Mouse (Mus musculus) neural tube, embryonic 13.5 days (tissue): ENCODE measurements around the gene Ap2a1. TPM values are rescaled to one million over a fixed set of nuclear protein-coding genes. Genes with fewer than 3 reads are reported as not detected.
"Not testable (repeated sequence)": the region's sequence is repeated elsewhere in the genome, so short reads cannot be mapped to it uniquely, and the experiment has no call there.

Source experiments
- ATAC-seq: fragments of 200-750 bp; cut with Nextera tagmentation; 2 replicates; pipeline ENCODE4 v1.8.0; 2017; ENCODE audit warnings: low read depth, mild to moderate bottlenecking, moderate TSS enrichment, moderate library complexity
- H3K27ac ChIP-seq: fragments of 300-500 bp; sonication (generic); replicated peaks from 2 replicates; pipeline ENCODE4 v1.5.1; 2015; ENCODE audit warnings: moderate library complexity, mild to moderate bottlenecking, inconsistent platforms
- H3K27me3 ChIP-seq: fragments of 300-500 bp; sonication (generic); 2 replicates; pipeline ENCODE4 v1.6.1; 2015; ENCODE audit warnings: mild to moderate bottlenecking, inconsistent platforms
- H3K36me3 ChIP-seq: fragments of 300-500 bp; sonication (generic); 2 replicates; pipeline ENCODE4 v1.6.1; 2015; ENCODE audit warnings: mild to moderate bottlenecking, inconsistent platforms
- H3K4me1 ChIP-seq: fragments of 300-500 bp; sonication (generic); replicated peaks from 2 replicates; pipeline ENCODE4 v1.6.1; 2015; ENCODE audit warnings: inconsistent platforms
- H3K4me2 ChIP-seq: fragments of 300-500 bp; sonication (generic); 2 replicates; pipeline ENCODE4 v1.6.1; 2015; ENCODE audit warnings: inconsistent platforms, mild to moderate bottlenecking, moderate library complexity
- H3K4me3 ChIP-seq: fragments of 300-500 bp; sonication (generic); 2 replicates; pipeline ENCODE4 v1.5.1; 2015; ENCODE audit warnings: mild to moderate bottlenecking, inconsistent platforms
- H3K9ac ChIP-seq: fragments of 300-500 bp; sonication (generic); 2 replicates; pipeline ENCODE4 v1.6.1; 2015; ENCODE audit warnings: moderate library complexity, mild to moderate bottlenecking, inconsistent platforms
- H3K9me3 ChIP-seq: fragments of 300-500 bp; sonication (generic); 2 replicates; pipeline ENCODE4 v1.6.1; 2016; ENCODE audit warnings: inconsistent platforms
- WGBS: fragments of 180-500 bp; shearing (Covaris S2); methylation state at CpG from one replicate; pipeline ENCODE4 v1.1.7; 2015; 5-methylcytosine and 5-hydroxymethylcytosine counted together
- polyA plus RNA-seq: library from polyadenylated mRNA; unstranded; fragments of >200 nt; fragmentation: Nextera tagmentation; extraction: Ambion mirVana; gene quantifications from 2 replicates; pipeline ENCODE4 v1.2.1, GENCODE M21; 2015

Gene Ap2a1
- polyA plus RNA-seq, 1 experiment from 2014 or later = 116 TPM

- peaks cover 68% of the 10 kb centered on the region for H3K4me1 ChIP-seq
Measured at GRCm38 (mm10) chr7:44891611-44892010, 37.7 kb downstream of the Ap2a1 start.

GRCm38 (mm10) chr7:44890737-44891136 lies 38.6 kb downstream of the Ap2a1 start:
- Histone ChIP-seq H3K4me2 (peak overlapping the region; percentile 98), H3K4me1 (peaks cover 63% of the 10 kb centered on the region), H3K4me3 (peak overlapping the region; percentile 93), H3K27ac (no peak overlapping the region; the same call in 1 of the 2 replicates), H3K27me3 (no peaks in the 10 kb centered on the region), H3K9me3 (no peaks in the 10 kb centered on the region), H3K9ac (peak overlapping the region; percentile 96), H3K36me3 (peaks cover 38% of the 10 kb centered on the region)
- ATAC-seq = no peak
- 70% methylated on average over 4 of the region's 4 CpGs for WGBS

More at GRCm38 (mm10) chr7:44891611-44892010, 37.7 kb downstream of the Ap2a1 start:
- H3K4me2 ChIP-seq = peak overlapping the region; percentile 98
- H3K9ac ChIP-seq = peak overlapping the region; percentile 96
- peaks cover 32% of the 10 kb centered on the region for H3K36me3 ChIP-seq
- H3K27me3 ChIP-seq = no peaks in the 10 kb centered on the region
- WGBS = 23% methylated on average over 6 of the region's 6 CpGs
- no peaks in the 10 kb centered on the region for H3K9me3 ChIP-seq
- no peak for ATAC-seq
- peak overlapping the region; percentile 98 for H3K27ac ChIP-seq
- peak overlapping the region; percentile 93 for H3K4me3 ChIP-seq

GRCm38 (mm10) chr7:44890180-44890579 lies 39.1 kb downstream of the Ap2a1 start:
- no peak overlapping the region for H3K27ac ChIP-seq
- peak overlapping the region; percentile 98 for H3K4me2 ChIP-seq
- H3K9ac ChIP-seq = peak overlapping the region; percentile 96; the same call in 1 of the 2 replicates
- H3K36me3 ChIP-seq = peaks cover 44% of the 10 kb centered on the region
- H3K4me1 ChIP-seq = peaks cover 61% of the 10 kb centered on the region
- no peak for ATAC-seq
- no peaks in the 10 kb centered on the region for H3K27me3 ChIP-seq
- no peaks in the 10 kb centered on the region for H3K9me3 ChIP-seq
- WGBS = 93% methylated on average over 7 of the region's 7 CpGs
- peak overlapping the region; percentile 93 for H3K4me3 ChIP-seq

- H3K27ac ChIP-seq = no peak overlapping the region
- peaks cover 44% of the 10 kb centered on the region for H3K4me1 ChIP-seq
- no peak overlapping the region for H3K4me3 ChIP-seq
- no peaks in the 10 kb centered on the region for H3K9me3 ChIP-seq
- peak overlapping the region; percentile 34; the same call in 1 of the 2 replicates for H3K9ac ChIP-seq
- ATAC-seq = no peak
- peaks cover 60% of the 10 kb centered on the region for H3K36me3 ChIP-seq
- H3K27me3 ChIP-seq = no peaks in the 10 kb centered on the region
- H3K4me2 ChIP-seq = 0 out of 2 replicates have a peak overlapping the region, but pooled peaks have one; percentile 3
- 87% methylated on average over 13 of the region's 13 CpGs for WGBS
Measured at GRCm38 (mm10) chr7:44888256-44889105, 40.8 kb downstream of the Ap2a1 start.

GRCm38 (mm10) chr7:44886964-44887363 lies 42.3 kb downstream of the Ap2a1 start:
- Histone ChIP-seq H3K4me3 (no peak overlapping the region), H3K36me3 (peaks cover 75% of the 10 kb centered on the region), H3K9ac (0 out of 2 replicates have a peak overlapping the region, but pooled peaks have one; percentile 8), H3K27ac (no peak overlapping the region), H3K4me1 (peaks cover 38% of the 10 kb centered on the region), H3K9me3 (no peaks in the 10 kb centered on the region), H3K4me2 (no peak overlapping the region), H3K27me3 (no peaks in the 10 kb centered on the region)
- ATAC-seq = no peak
- WGBS = 87% methylated on average over 7 of the region's 7 CpGs

- 98% methylated on average over 5 of the region's 5 CpGs for WGBS
- Histone ChIP-seq H3K4me3 (no peak overlapping the region), H3K4me2 (no peak overlapping the region), H3K27ac (no peak overlapping the region), H3K27me3 (no peaks in the 10 kb centered on the region), H3K36me3 (peaks cover 90% of the 10 kb centered on the region), H3K9me3 (no peaks in the 10 kb centered on the region), H3K9ac (no peak overlapping the region), H3K4me1 (peaks cover 20% of the 10 kb centered on the region)
- ATAC-seq = no peak
Measured at GRCm38 (mm10) chr7:44884637-44885036, 44.7 kb downstream of the Ap2a1 start.

GRCm38 (mm10) chr7:44883036-44883435 lies 46.3 kb downstream of the Ap2a1 start:
- H3K4me2 ChIP-seq = no peak overlapping the region
- no peak overlapping the region for H3K9ac ChIP-seq
- no peak overlapping the region for H3K27ac ChIP-seq
- ATAC-seq = no peak
- H3K27me3 ChIP-seq = no peaks in the 10 kb centered on the region
- no peak overlapping the region for H3K4me3 ChIP-seq
- peaks cover 4% of the 10 kb centered on the region for H3K4me1 ChIP-seq
- WGBS = 100% methylated on average over 3 of the region's 3 CpGs
- peaks cover 90% of the 10 kb centered on the region for H3K36me3 ChIP-seq
- no peaks in the 10 kb centered on the region for H3K9me3 ChIP-seq

GRCm38 (mm10) chr7:44877833-44878232 lies 51.5 kb downstream of the Ap2a1 start:
- ATAC-seq = no peak
- Histone ChIP-seq H3K27me3 (no peaks in the 10 kb centered on the region), H3K9ac (no peak overlapping the region), H3K4me3 (no peak overlapping the region), H3K36me3 (peaks cover 76% of the 10 kb centered on the region), H3K9me3 (no peaks in the 10 kb centered on the region), H3K4me2 (no peak overlapping the region), H3K27ac (no peak overlapping the region), H3K4me1 (no peaks in the 10 kb centered on the region)
- WGBS = 87% methylated on average over 14 of the region's 14 CpGs

- WGBS = 83% methylated on average over 2 of the region's 2 CpGs
- peaks cover 17% of the 10 kb centered on the region for H3K36me3 ChIP-seq
- not testable (repeated sequence) for H3K9ac ChIP-seq, H3K27me3 ChIP-seq, H3K27ac ChIP-seq, ATAC-seq, H3K9me3 ChIP-seq, H3K4me3 ChIP-seq, H3K4me2 ChIP-seq
- H3K4me1 ChIP-seq = peaks cover 27% of the 10 kb centered on the region
Measured at GRCm38 (mm10) chr7:44871774-44872173, 57.5 kb downstream of the Ap2a1 start.

- Histone ChIP-seq H3K9me3 (no peaks in the 10 kb centered on the region), H3K9ac (no peak overlapping the region), H3K4me3 (no peak overlapping the region), H3K27me3 (no peaks in the 10 kb centered on the region), H3K36me3 (peaks cover 17% of the 10 kb centered on the region), H3K4me2 (no peak overlapping the region), H3K27ac (no peak overlapping the region), H3K4me1 (peaks cover 33% of the 10 kb centered on the region)
- 35% methylated on average over 1 of the region's 1 CpGs for WGBS
- ATAC-seq = no peak
Measured at GRCm38 (mm10) chr7:44871181-44871580, 58.1 kb downstream of the Ap2a1 start.

GRCm38 (mm10) chr7:44870614-44871013 lies 58.7 kb downstream of the Ap2a1 start:
- H3K4me1 ChIP-seq = peaks cover 39% of the 10 kb centered on the region
- no peaks in the 10 kb centered on the region for H3K27me3 ChIP-seq
- peak overlapping the region; percentile 97 for H3K4me3 ChIP-seq
- 86% methylated on average over 6 of the region's 6 CpGs for WGBS
- H3K27ac ChIP-seq = peak overlapping the region; percentile 100
- no peak for ATAC-seq
- peak overlapping the region; percentile 99 for H3K9ac ChIP-seq
- H3K9me3 ChIP-seq = no peaks in the 10 kb centered on the region
- peak overlapping the region; percentile 99 for H3K4me2 ChIP-seq
- peaks cover 17% of the 10 kb centered on the region for H3K36me3 ChIP-seq

GRCm38 (mm10) chr7:44869697-44870528 lies 59.4 kb downstream of the Ap2a1 start, which contains the start of gene Ptov1:
TSS of gene Ptov1 (minus strand) at chr7:44869788.
- Histone ChIP-seq H3K9ac (peak within 1 kb of the TSS; percentile 99), H3K36me3 (peaks cover 21% of the 10 kb centered on the region), H3K4me2 (peak within 1 kb of the TSS; percentile 99), H3K27me3 (no peaks in the 10 kb centered on the region), H3K9me3 (no peaks in the 10 kb centered on the region), H3K4me3 (peak within 1 kb of the TSS; percentile 97), H3K27ac (peak within 1 kb of the TSS; percentile 100), H3K4me1 (peaks cover 46% of the 10 kb centered on the region)
- peak; percentile 96 for ATAC-seq
- 11% methylated on average over 29 of the region's 29 CpGs for WGBS
